Mouse (Mus musculus): Measurements from ENCODE around the gene Hus1.

Hus1 gene

DNA sequence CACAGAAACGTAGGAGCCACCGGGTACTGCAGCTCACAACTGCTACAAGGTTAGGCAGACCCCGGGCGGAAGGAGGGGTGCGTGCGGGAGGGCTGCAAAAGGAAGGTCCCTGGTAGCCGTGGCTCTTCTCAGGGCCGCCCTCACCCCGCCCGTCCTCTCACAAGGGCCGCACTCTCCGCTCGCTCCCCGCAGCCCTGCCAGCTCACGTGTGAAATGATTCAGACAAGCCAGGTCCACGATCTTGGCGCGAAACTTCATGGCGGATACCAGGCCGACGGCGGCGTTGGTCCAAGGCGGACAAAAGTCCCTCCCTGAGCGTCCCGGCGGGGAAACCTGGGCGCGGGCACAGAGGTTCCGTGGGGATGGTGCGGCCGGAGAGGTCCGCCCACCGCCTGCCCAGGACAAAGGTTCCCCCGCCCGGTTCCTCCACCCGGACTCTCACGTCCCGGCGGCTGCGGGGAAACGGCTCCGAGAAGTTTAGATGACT is at the start of gene Hus1:
TSS of gene Hus1 (minus strand) at position 339 of the 487 bp plus-strand sequence.
- DNase-seq (ENCODE audit: low read depth), result peak; percentile 84

DNA sequence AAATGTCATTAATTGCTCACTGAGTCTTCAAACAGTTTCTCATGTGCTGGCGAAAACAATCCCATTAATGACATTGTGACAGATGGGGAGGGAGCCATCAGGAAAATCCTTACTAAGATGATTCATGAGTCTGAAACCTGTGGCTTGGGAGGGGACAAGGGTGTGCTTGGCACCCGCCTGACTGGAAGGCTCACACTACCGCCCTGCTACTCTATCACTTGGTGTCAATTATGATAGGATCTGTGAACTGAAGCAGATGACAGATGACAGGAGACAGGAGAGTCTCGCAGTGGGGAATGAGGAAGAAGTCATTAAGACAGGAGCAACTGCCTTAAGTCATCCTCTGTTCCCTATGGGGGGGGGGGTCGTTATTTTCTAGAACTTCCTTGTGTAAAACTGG is 49.5 kb upstream of the Hus1 start:
- DNase-seq (ENCODE audit: low read depth), result no peak

DNA sequence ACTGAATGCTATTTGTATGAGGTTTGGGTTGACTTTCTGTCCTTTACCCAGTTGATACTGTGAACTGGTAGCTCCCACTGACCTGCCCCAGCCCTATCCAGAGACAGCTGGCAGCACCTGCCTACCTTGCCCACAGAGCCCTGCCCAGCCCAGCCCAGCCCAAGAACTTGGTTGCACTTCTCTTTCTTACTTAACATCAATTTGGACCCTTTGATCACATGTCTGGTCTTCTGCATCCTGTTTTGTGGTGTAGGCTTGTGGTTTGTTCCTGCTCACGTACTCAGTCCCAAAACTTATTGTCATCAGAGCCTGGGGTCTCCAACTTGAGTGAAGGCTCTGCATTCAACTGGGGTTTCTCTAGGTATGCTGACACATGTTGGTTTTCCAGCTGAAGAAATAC is 49.0 kb upstream of the Hus1 start:
- DNase-seq (ENCODE audit: low read depth), result peak; percentile 42

DNA sequence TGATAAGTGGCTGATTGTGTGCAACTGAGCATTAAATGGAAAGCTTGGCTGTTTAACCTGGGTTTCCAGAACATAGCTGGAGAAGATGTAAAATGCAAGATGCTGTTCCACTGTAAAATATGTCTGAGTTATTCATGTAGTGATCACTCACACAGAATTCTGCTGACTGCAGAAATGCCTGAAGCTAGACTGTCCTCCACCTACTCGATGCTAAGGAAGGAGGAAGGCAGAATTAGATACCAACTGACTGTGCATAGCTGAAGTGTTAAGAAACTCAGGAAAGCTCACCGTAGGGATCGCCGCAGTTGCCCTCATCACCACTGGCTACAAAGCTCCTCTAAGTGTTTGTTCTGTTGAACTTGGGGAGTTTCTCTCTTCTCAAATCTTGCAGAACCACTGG is 46.7 kb upstream of the Hus1 start:
- DNase-seq (ENCODE audit: low read depth), result no peak

DNA sequence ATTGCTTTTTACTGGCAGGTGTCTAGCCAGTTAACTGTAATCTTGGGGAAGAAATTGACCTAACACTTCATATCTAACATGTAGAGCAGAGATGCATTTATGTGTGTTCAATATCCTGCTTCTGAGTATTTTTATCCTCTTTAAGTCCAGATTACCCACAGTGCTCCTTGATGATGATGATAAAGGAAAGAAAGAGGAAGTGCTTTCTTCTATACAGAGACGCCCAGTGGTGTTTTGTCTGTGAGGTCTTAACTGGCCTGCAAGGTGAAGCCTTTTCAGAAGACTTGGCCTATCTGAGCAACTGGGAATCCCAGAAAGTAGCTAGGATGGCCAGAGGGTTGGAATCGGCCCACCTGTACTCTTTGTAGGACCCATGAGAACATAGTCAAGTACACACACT is 45.9 kb upstream of the Hus1 start:
- DNase-seq (ENCODE audit: low read depth), result peak; percentile 42

DNA sequence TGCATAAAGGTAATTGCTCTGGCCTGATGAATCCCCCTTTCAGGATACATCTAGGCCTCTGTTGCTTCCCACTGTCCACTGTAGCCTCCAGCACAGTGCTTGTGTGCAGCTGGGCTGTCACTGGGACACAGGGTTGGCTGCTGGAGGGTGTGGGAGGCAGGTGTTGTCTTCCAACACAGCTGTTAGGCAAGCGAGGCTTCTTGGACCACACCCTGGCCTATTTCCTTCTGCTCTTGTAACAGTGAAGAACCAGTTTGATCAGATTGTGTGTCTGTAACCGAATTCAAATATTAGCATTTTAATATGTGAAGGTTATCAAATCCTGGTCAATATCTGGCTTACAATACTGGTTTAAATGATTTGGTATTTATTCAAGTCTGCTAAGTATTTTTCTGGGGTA is 40.9 kb upstream of the Hus1 start:
- no peak for DNase-seq (ENCODE audit: low read depth)

DNA sequence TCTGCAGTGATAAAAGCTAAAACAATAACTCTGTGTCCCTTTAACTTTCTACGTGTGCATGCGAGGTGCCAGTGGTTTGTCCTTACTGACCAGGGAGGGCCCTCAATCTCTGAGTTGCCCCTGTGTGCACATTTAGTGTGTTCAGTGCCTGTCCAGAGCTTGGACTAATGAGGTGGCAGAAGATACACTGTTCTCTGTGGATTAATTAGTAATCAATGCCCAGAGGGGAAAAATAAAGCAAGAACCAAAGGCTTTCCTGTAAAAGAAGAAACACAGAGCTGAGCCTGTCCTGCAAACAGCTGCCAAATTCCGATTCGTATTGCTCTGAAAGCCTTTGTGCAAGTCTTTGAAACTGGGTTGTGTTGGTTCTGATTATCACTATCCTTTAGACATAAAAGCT is 39.2 kb upstream of the Hus1 start:
- DNase-seq (ENCODE audit: low read depth), result no peak

DNA sequence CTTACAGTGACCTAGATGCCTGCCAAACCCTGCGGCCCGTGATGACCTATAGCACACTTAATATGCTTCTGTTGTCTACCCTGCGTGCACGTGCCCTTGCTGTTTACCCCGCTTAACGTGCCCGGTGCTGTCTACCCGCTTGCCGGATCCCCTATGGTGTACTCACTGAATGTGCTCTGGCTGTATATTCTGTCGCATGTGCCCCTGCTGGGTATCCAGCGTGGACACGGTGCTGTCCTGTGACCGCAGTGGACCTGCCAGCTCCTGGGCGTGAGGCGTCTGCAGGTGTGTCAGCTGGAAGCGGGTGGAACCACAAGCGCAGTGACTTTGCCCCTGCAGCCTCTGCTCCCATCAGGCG is 37.7 kb upstream of the Hus1 start, which contains the start of gene Sun3:
TSS of gene Sun3 (minus strand) at position 289 of the 358 bp plus-strand sequence.
- DNase-seq (ENCODE audit: low read depth), result no peak

DNA sequence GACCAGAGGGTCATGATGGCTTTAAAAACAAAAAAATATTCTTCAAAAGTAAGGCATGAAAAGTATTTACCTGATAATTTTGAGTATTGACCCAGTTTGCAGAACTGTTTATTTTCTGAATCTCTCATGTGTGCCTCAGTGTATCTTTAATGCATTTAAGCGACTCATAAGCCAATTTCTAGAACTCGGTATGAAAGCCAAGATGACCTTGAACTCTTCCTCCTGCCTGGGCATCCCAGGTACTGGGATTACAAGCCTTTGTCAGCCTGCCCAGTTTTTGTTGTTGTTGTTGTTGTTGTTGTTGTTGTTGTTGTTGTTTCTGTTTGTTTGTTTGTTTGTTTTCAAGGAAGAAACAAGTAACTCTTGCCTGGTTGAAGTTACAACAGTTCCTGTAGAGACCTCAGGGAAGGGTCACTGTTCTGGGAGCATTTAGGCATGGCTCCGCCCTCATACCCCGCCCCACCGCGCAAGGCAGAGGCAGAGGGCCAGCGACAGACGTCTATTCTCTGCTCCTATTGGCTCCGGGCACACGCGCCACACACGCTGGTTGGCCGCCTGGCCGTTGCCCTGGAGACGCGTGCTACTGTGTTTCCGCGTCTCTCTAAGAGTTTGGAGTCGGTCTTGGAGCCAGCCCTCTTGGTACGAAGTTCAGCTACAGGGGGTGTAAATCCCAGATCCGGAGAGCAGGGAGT is 37.2 kb upstream of the Hus1 start, which contains the start of gene Gm11992:
TSS of gene Gm11992 (plus strand) at position 584 of the 692 bp plus-strand sequence.
- no peak for DNase-seq (ENCODE audit: low read depth)

DNA sequence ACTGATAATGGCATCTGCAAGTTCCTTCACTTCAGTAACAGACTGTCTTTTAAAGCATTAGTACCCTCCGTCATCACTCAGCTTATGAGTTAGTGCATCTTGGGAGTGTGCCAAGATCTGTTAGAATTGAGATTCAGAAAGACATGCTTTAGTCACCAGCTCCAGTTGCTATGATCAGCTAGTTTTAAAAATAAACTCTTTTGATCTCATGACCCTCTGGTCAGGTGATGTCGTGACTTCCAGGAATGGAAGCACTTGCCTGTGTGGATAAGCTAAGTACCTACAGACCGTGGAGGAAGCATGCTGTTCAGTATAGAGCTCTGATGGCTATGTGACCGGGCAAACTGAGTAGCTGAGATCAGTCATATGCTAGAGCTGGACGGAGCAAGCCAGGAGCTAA is 36.1 kb upstream of the Hus1 start:
- DNase-seq (ENCODE audit: low read depth), result no peak

DNA sequence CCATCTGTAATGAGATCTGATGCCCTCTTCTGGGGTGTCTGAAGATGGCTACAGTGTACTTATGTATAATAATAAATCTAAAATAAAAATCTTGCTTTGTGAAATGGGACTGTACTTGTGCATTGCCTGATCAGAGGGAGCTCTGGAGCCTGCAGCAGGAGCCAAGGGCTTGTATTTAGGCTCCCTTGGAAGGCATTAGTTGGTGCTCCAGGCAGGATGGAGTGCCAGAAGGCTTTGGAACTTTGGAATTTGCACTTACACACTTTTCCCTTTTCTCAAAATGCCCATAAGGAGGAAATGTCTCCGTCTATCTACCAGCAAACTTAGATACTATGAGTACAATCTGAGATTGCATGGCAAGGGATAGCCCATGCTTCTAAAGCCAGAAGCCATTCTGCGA is 35.6 kb upstream of the Hus1 start:
- no peak for DNase-seq (ENCODE audit: low read depth)

DNA sequence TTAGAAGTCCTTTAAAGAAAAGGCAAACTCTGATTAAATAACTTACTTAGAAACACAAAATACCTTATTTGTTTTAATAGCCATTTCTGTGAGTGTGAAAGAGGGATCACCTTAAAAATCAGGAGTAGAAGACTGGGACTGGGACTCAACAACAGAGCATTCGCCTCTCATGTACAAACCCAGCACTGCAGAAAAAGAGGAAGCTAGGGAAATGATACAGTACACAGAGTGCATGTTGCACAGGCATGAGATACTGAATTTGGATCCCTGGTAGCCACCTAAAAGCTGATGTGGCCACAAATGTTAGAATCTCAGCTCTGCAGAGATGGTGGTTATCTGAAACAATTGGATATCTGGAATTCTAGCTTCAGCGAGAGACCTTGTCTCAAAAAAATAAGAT is 20.5 kb upstream of the Hus1 start:
- DNase-seq (ENCODE audit: low read depth), result no peak

DNA sequence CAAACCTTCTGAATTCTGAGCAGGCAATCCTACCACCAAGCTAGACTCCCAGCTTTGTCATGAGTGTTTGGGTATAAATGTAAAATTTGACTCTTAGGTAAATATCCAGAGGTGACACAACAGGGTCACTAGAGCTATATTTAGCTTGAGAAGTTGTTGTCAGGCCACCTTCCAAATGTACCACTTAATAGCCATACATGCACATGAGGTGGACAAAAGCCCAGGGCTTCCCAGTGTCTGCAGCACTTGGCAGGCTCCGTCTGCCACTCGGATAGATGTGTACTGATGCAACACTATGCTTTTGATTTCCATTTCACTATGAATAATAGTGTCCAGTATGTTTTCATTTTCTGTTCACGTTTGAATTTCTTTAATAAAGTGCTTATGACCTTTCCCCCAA is 14.2 kb upstream of the Hus1 start:
- no peak for DNase-seq (ENCODE audit: low read depth)

DNA sequence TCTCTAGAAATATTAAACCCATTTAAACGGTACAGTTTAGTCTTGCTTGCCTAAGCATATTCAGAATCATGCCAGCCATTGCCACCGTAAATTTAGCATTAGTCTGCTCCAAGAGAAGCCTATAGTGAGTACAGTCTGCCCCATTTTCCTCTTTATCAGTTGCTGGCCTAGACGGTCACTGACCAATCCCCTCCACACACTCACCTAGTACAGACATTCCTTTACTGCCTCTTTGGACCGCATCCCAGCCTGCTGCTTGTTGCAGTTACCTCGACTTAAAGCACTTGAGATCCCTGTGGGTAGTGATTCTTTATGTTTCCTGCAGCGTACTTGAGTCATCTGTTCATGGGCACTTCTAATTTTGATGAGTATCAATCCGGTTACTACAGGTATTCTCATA is 13.8 kb upstream of the Hus1 start:
- DNase-seq (ENCODE audit: low read depth), result no peak

DNA sequence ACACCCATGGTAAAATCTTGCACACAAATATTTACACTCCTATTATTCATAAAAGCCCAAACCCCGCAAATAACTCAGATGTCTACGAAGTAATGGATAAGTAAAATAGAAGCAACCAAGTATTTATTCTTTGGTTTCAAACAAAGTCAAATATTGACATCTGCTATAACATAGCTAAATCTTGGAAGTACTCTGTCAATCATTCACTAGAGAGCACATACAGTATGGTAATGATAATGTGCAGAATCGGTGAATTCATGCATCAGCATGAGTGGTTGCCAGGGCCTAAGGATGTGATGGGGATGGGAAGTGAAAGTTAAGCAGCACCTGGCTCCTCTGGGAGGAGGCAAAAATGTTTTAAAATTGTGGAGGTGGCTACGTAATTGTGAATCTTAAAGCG is 9.2 kb upstream of the Hus1 start:
- DNase-seq (ENCODE audit: low read depth), result no peak

DNA sequence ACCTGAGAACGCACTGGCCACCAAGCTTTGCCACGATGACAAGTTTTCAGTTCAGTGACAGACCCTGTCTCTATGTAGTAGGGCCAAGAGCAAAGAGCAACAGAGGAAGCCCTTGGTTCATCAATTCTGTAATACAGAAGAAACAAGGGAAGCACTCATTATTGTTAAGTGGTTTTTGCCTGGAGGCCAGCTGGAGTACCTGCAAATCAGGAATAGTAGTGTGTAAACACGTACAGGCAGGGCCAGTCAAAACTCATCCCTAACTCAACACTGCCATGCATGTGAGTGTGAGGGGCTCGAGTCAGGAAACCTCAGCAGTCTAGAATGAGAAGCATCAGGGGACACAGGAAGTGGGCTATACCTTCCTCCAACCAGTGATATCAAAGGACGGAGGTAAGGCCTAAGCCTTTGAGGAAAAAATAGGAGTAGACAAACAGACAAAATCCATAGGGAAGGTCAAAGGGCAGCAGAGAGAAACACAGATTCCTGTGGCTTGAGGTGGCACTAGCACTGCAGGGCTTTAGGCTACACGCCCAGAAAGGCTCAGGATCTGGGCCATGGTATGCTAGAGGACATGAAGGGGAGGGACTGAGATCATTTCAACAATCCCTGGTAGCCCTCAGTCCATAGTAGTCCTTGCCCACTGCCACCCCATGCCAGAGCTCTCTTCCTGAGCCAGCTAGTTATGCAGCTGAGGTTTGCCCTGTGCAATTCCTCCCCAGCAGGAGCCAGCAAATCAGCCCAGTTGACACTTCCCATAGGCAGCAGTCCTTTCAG is 7.7 kb upstream of the Hus1 start:
- DNase-seq (ENCODE audit: low read depth), result no peak

DNA sequence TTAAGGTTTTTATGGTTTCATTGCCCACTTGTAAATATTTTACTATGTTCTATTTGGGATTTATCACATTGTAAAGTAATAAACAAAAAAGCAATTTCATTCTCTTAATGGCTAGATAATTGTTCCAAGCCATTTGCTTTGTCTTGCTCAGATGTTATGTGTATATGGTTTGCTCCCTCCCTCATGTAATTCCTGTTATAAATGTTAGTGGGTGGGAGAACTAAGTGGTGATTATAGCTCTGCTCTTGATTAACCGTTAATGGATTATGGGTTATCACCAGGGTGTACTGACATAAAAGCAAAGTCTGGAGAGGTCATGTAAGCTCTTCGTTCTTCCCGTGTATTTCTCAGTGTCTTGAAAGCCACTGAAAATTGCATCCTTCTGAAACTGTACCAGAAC is 3.7 kb upstream of the Hus1 start:
- DNase-seq (ENCODE audit: low read depth), result no peak

DNA sequence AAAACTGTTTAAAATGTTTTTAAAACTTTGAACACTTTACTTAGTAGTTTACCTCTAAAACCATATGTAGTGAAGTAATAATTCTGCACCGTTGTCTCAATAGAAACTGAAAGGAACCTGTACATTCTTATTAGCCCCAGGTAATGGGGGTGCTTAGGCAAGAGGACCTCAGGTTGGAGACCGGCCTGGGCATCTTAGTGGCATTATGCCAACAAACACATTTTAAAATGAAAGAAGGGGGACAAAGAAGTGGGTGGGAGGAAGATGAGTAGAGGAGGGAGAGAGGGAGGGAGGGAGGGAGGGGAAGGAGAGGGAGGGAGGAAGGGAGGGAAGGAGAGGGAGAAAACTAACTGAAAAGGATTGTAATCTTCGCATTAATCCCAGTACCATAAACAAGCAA is 357 bp upstream of the Hus1 start:
- DNase-seq (ENCODE audit: low read depth), result no peak

DNA sequence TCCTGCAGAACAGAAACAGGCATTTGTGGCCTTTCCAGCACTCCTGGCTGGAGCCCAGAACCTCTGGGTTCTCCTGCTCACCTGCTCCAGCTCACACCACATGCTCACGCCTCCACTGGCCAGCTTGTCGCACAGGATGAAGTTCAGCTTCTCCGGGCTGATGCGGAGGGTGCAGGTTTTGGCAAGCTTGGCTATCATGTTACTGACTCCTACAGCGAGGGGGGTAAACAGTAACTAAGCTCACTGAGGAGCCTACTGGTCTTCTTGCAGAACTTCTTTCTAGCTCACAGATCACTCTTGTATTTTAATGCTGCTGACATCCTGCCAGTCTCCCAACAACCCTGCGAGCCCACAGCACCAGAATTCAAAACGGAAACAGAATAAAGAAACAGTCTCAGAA is 575 bp downstream of the Hus1 start:
- DNase-seq (ENCODE audit: low read depth), result peak; percentile 76

DNA sequence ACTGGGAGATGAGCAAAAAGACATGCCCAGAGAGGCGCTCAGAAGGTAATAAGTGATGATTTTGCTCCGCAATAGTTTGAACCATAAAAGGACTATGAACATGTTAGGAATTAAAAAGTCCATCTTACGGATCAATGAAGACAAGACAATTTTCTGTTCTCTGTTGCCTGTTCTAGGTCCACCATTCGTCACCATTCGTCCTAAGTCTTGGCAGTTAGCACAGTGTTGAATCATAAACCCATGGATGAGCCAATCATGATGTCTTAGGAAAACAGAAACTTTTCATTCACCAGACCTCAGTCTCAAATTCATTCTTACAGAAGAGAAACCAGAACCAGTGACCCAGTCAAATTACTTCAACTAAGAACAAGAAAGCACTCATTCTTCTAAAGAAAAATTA is 2.2 kb downstream of the Hus1 start:
- DNase-seq (ENCODE audit: low read depth), result no peak

DNA sequence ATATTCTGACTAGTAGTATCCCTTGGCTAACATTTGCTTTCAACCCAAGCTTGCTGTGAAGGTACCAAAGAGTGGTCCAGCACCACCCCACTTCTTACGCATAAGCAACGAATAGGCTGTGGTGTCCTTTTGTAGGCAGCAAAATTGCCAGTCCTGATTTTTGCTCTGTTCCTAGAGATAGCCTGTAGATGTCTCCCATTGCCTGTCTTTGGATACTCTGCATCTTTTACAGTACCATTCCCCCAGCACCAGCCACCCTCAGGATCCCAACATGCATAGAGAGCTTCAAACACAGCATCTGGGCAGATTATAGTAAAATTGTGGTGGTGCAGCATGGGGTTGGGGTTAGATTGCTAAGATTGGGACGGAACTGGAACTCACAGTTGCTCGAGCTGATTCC is 22.9 kb downstream of the Hus1 start:
- peak; percentile 12 for DNase-seq (ENCODE audit: low read depth)

DNA sequence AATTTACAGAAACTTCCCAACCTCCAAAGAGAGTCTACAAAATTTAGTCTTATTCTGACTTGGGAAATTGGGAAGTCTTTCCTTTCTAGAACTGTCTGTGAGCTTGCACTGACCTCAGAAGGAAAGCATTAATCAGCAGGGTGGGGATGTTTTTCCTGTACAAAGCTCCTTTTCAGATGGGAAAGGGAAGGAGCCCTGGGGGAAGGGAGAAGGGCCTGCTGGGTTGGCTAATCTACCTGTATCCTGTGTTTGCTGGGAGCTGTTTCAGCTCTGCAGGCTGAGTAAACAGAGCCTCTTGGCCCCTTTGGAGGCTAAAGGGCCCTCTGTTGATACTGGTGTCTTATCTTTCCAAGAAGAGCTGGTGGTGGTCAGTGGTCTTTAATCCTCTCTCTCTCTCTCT is 24.9 kb downstream of the Hus1 start:
- no peak for DNase-seq (ENCODE audit: low read depth)

DNA sequence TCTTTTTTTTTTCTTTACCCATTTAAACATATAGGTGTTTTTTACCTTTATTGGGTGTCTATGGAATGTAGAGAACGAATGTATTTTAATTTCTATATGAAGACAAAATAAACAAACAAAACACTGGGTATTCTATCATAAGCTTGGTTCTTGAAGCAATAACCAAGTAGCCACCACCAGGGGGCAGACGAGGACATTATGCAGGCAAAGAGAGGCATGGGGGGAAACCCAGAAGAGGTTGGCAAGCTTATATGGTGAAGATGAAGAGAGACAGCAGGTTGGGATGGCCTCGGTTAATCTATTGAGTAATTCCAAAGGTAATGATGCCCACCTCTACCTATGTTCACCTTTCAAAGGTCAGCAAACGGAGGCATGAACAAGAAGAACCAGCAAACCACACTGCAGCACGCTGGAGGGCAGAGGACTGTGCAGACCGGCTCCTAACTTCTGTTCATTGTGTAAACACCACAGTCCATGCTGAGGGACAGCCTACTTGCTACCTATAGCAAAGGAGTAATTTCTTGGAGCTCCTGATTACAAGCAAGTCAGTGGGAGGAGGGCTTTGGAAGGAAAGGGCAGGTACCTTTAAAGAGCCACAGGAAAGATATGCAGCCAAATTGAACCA is 27.6 kb downstream of the Hus1 start:
- peak; percentile 81 for DNase-seq (ENCODE audit: low read depth)

Data from 416B (cell line).